Mouse (Mus musculus) left cerebral cortex, postnatal 36 days (tissue): ENCODE data around the gene Nlrp9b. TPM values are rescaled to one million over a fixed set of nuclear protein-coding genes. Genes with fewer than 3 reads are reported as not detected.
"Not testable (repeated sequence)": the region's sequence is repeated elsewhere in the genome, so short reads cannot be mapped to it uniquely, and the experiment has no call there.

ENCODE experiments used
- DNase-seq, 2 experiments: peaks; one replicate each; pipeline ENCODE4 v3.0.0; 2021 to 2022; ENCODE audit warnings: low spot score in 2 of 2, mixed read lengths in 1 of 2
- intact Hi-C: fragments of 180-260 bp; cut with DNase I; formaldehyde crosslinking; loops from one replicate; pipeline ENCODE4 v1.15.1; 2025
- total RNA-seq, 2 experiments: library from RNA; stranded (reverse); gene quantifications; 2 replicates each; pipeline ENCODE4 v1.2.3; 2021

Gene Nlrp9b
- total RNA-seq, 2 experiments from 2014 or later, result not detected

DNA sequence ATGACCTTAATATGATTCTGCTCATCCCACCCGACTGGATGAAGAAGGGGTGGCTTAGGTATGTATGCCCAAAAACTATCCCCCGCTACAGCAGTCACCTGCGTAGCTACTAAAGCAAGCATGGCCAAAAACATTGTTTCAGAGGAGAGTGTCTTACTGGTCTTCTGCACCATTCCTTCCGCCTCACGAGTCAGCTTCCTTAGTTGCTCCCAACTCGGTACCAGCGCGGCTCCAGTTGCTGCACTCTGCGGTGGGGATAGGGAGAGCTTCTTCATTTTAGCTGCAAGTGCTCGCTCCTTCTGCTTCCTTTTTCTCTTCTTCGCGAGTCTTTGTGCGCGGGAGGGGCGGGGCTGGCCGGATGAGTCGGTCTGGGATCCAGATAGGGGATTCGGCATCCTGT lies 86.9 kb downstream of the Nlrp9b start:
- intact Hi-C loops, DNase-seq: not testable (repeated sequence)

DNA sequence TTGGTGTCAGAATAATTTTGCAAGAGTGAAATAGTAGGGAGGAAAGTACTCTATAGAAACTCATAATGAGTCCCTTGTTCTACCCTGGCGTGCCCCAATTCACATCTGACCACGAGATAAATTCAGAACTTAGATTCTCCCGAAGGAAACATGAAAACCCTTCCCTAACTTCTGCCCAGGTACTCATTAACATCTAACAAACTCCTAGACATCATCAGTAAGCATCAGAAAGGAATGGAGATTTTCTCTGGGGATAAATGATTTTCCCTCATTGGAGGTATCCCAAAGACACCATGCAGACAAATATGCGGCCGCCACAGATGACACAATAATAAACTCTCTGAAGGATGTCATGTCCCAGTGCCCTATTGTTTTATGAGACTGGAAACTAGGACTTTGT lies 108.1 kb downstream of the Nlrp9b start, which contains the start of gene Vmn1r91:
TSS of gene Vmn1r91 (plus strand) at position 301 of the 400 bp plus-strand sequence.
- DNase-seq, intact Hi-C loops: not testable (repeated sequence)

GRCm38 (mm10) chr7:20122479-20122878 lies 131.2 kb downstream of the Nlrp9b start, which contains the start of gene Gm16442:
Gene Gm16442 (minus strand): TSS chr7:20122579.
- DNase-seq, intact Hi-C loops: not testable (repeated sequence)

Other genes starting within 250 kb of the Nlrp9b start
- gene Nectin2, start 241.0 kb upstream of the Nlrp9b start, total RNA-seq, result 1 to 10 TPM; 7.2 to 9.3 TPM
- gene Bcam, start 220.4 kb upstream of the Nlrp9b start, total RNA-seq, result 10 to 100 TPM; 12.2 to 13.1 TPM
- not detected for gene Cblc, start 194.7 kb upstream of the Nlrp9b start, total RNA-seq
- gene Bcl3, start 168.7 kb upstream of the Nlrp9b start, total RNA-seq, result under 1 TPM; 0.27 to 0.32 TPM
- 1 to 10 TPM; 1.2 to 2.1 TPM for gene Gm19345, start 139.5 kb upstream of the Nlrp9b start, total RNA-seq
- not detected for gene Ceacam16, start 130.2 kb upstream of the Nlrp9b start, total RNA-seq
- not detected for gene Ceacam19, start 103.5 kb upstream of the Nlrp9b start, total RNA-seq
- gene Pvr, start 70.3 kb upstream of the Nlrp9b start, total RNA-seq, result 10 to 100 TPM; 10.7 to 12.0 TPM
- not detected for gene Igsf23, start 40.7 kb upstream of the Nlrp9b start, total RNA-seq
- gene Ceacam20, start 26.1 kb upstream of the Nlrp9b start, total RNA-seq, result not detected
- gene Vmn1r91, start 108.2 kb downstream of the Nlrp9b start, total RNA-seq, result not detected
- not detected for gene Gm16442, start 131.1 kb downstream of the Nlrp9b start, total RNA-seq
- gene Vmn1r93, start 147.6 kb downstream of the Nlrp9b start, total RNA-seq, result not detected
- not detected for gene Vmn1r94, start 176.9 kb downstream of the Nlrp9b start, total RNA-seq
- not detected for gene Vmn1r95, start 202.2 kb downstream of the Nlrp9b start, total RNA-seq
- gene Gm6164, start 214.1 kb downstream of the Nlrp9b start, total RNA-seq, result not detected
- gene Gm4498, start 242.4 kb downstream of the Nlrp9b start, total RNA-seq, result not detected